Mouse (Mus musculus) C2C12 (cell line): ENCODE data around the gene Csf2rb. TPM values are rescaled to one million over a fixed set of nuclear protein-coding genes. Genes with fewer than 3 reads are reported as not detected.

Experiments
- H3K27me3 ChIP-seq: one replicate; pipeline ENCODE4 v1.6.1; 2011; ENCODE audit not compliant: control insufficient read depth, insufficient read depth, insufficient read length
- H3K36me3 ChIP-seq: one replicate; pipeline ENCODE4 v1.6.1; 2011; ENCODE audit not compliant: control insufficient read depth, insufficient read depth
- H3K4me3 ChIP-seq: one replicate; pipeline ENCODE4 v1.5.1; 2011; ENCODE audit warnings: mild to moderate bottlenecking, control low read depth; ENCODE audit not compliant: poor library complexity, insufficient read depth, severe bottlenecking
- H3K79me2 ChIP-seq: one replicate; pipeline ENCODE4 v1.6.1; 2011; ENCODE audit not compliant: control insufficient read depth, insufficient read depth
- H3K79me3 ChIP-seq: one replicate; pipeline ENCODE4 v1.6.1; 2011; ENCODE audit warnings: low read depth, control low read depth
- H3ac ChIP-seq: one replicate; pipeline ENCODE3; 2011; ENCODE audit warnings: low read depth; ENCODE audit not compliant: control insufficient read depth, insufficient read length
- CEBPB ChIP-seq: IDR thresholded peaks from one replicate; pipeline ENCODE4 v1.6.1; 2011; ENCODE audit warnings: low read depth, mild to moderate bottlenecking, control low read depth, moderate library complexity
- CTCF ChIP-seq: IDR thresholded peaks from one replicate; pipeline ENCODE4 v1.5.1; 2011; ENCODE audit not compliant: control insufficient read depth, insufficient read depth, insufficient read length
- FOSL1 ChIP-seq: IDR thresholded peaks from one replicate; pipeline ENCODE4 v1.8.0; 2011; ENCODE audit warnings: mild to moderate bottlenecking, low read length; ENCODE audit not compliant: poor library complexity, insufficient read depth, severe bottlenecking
- MAX ChIP-seq: IDR thresholded peaks from one replicate; pipeline ENCODE4 v1.6.1; 2011; ENCODE audit warnings: mild to moderate bottlenecking, control low read depth
- MYOD1 ChIP-seq: IDR thresholded peaks from one replicate; pipeline ENCODE4 v1.6.1; 2011; ENCODE audit warnings: low read depth; ENCODE audit not compliant: control insufficient read depth, insufficient read length
- MYOG ChIP-seq: IDR thresholded peaks from one replicate; pipeline ENCODE4 v1.6.1; 2011; ENCODE audit not compliant: control insufficient read depth, insufficient read length; ENCODE audit errors: extremely low read depth
- USF1 ChIP-seq: IDR thresholded peaks from one replicate; pipeline ENCODE4 v1.6.1; 2011; ENCODE audit warnings: low read depth, mild to moderate bottlenecking, control low read depth, moderate library complexity
- microRNA-seq: library from miRNA; unstranded; fragments of <30 nt; microRNA quantifications from one replicate; pipeline ENCODE4, GENCODE M21; 2019; ENCODE audit warnings: borderline microRNAs expressed
- polyA plus RNA-seq: library from polyadenylated mRNA; unstranded; fragments of >200 nt; fragmentation: generic; extraction: Trizol; gene quantifications from one replicate; pipeline ENCODE4 v1.2.1, GENCODE M21; 2012; ENCODE audit warnings: missing spikeins

The Csf2rb gene
- polyA plus RNA-seq, 1 experiment: 0.23 TPM

GRCm38 (mm10) chr15:78401921-78402320, 76.4 kb downstream of the Csf2rb start:
- no peaks in the 10 kb centered on the region for H3K79me2 ChIP-seq
- H3K36me3 ChIP-seq: no peaks in the 10 kb centered on the region
- no peaks in the 10 kb centered on the region for H3K79me3 ChIP-seq
- no peak for TF ChIP-seq CTCF
- TF ChIP-seq FOSL1: no peak
- no peak for TF ChIP-seq MYOD1
- TF ChIP-seq CEBPB: no peak
- TF ChIP-seq MAX: no peak
- no peak for TF ChIP-seq USF1
- no peak for TF ChIP-seq MYOG
- H3K4me3 ChIP-seq: no peak overlapping the region
- no peak overlapping the region for H3ac ChIP-seq
- peaks cover 5% of the 10 kb centered on the region for H3K27me3 ChIP-seq

DNA sequence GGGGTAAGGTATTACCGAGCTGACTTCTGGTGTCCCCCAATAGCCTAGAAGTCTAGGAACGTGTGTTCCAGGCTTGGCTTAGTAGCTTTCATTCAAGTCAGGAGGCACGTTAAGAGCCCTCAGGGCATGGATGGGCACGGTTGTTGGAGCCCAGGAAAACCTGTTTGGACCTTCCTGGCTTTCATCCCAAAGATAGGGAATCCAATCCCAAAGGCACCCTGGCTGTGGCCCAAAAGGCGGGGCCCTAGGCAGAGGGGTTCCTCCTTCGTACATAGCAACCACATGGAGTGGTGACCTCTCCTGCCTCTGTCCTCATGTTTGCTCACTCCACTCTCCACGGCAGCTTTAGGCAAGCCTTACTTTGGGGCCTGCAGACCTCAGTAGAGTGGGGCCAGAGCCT, 76.9 kb downstream of the Csf2rb start:
- TF ChIP-seq USF1 (no peak), MYOD1 (no peak), FOSL1 (no peak), CEBPB (no peak), MAX (no peak), CTCF (no peak), MYOG (no peak)
- no peaks in the 10 kb centered on the region for H3K79me3 ChIP-seq
- no peaks in the 10 kb centered on the region for H3K36me3 ChIP-seq
- peaks cover 4% of the 10 kb centered on the region for H3K27me3 ChIP-seq
- no peak overlapping the region for H3ac ChIP-seq
- no peaks in the 10 kb centered on the region for H3K79me2 ChIP-seq
- no peak overlapping the region for H3K4me3 ChIP-seq

DNA sequence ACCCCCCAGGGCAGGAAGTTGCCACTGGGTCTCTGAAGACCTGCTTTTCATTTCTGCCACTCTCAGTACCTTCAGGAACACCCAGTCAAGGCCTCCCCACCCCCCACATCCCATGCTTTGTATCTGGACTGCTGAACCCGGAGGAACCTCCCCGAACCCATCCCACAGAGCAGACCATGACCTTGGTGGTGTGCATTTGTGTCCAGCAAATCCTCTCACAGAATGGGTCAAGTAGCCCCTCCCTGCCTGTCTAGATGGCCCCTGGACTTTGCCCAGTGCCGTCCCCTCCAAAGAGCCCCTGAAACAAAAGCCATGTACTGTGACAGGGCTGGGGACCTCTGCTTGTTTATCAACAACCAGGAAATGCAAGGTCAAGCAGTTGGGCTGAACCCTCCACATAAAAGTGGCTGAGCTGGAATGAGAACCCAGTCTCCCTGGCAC, 77.8 kb downstream of the Csf2rb start:
- Histone ChIP-seq H3K36me3 (no peaks in the 10 kb centered on the region), H3ac (no peak overlapping the region), H3K27me3 (no peaks in the 10 kb centered on the region), H3K79me3 (no peaks in the 10 kb centered on the region), H3K4me3 (no peak overlapping the region), H3K79me2 (no peaks in the 10 kb centered on the region)
- TF ChIP-seq MYOD1 (no peak), MAX (no peak), CTCF (no peak), CEBPB (no peak), FOSL1 (no peak), MYOG (no peak), USF1 (no peak)

Small RNA genes within 50 kb of the gene (microRNA-seq; reads per million reads assigned to microRNA genes)
- not detected for gene Mir7676-1
- not detected for gene Mir7676-2

Other genes starting within 250 kb of the Csf2rb start
- gene Cacng2, start 205.7 kb upstream of the Csf2rb start, polyA plus RNA-seq: 0.02 TPM
- gene Ift27, start 151.6 kb upstream of the Csf2rb start, polyA plus RNA-seq: 34.5 TPM
- gene Pvalb, start 119.4 kb upstream of the Csf2rb start, polyA plus RNA-seq: 0.06 TPM
- gene Ncf4, start 81.0 kb upstream of the Csf2rb start, polyA plus RNA-seq: 0.67 TPM
- gene Csf2rb2, start 20.0 kb upstream of the Csf2rb start, polyA plus RNA-seq: 0.08 TPM
- not detected for gene Tex33, start 70.2 kb downstream of the Csf2rb start, polyA plus RNA-seq
- gene Tst, start 80.2 kb downstream of the Csf2rb start, polyA plus RNA-seq: 21.4 TPM
- 44.7 TPM for gene Mpst, start 80.7 kb downstream of the Csf2rb start, polyA plus RNA-seq
- gene Kctd17, start 102.8 kb downstream of the Csf2rb start, polyA plus RNA-seq: 228 TPM
- 0.06 TPM for gene Tmprss6, start 142.9 kb downstream of the Csf2rb start, polyA plus RNA-seq
- gene Il2rb, start 169.5 kb downstream of the Csf2rb start, polyA plus RNA-seq: 0.01 TPM
- 17.5 TPM for gene C1qtnf6, start 205.7 kb downstream of the Csf2rb start, polyA plus RNA-seq
- gene Sstr3, start 218.9 kb downstream of the Csf2rb start, polyA plus RNA-seq: not detected
- not detected for gene Rac2, start 247.0 kb downstream of the Csf2rb start, polyA plus RNA-seq